Mouse (Mus musculus) ovary, adult 18-20 months (tissue): ENCODE measurements around the gene Foxe3.

Experiments
- DNase-seq: peaks from one replicate; pipeline ENCODE4 v3.0.0; 2022; ENCODE audit warnings: low spot score, mixed read lengths

Foxe3 gene

GRCm38 (mm10) chr4:114916056-114916455 lies 9.8 kb downstream of the Foxe3 start:
- no peak for DNase-seq

DNA sequence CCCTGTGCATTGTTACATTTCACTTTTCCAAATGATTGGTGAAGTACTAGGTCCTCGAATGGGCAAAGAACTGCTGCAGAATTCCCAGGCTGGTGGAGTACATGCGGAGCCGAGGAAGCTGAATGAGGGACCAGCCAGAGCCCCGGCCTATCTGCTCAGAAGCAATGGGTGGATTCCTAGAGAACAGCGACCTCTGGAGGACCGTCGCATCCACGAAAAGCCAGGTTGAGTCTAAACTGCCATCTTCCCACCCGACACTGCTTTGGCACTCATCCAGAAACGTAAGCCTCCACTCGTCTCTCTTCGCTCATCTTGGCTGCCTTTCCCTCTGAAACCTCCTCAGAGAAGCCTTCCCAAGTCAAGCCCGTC lies 12.2 kb downstream of the Foxe3 start:
- DNase-seq = no peak

- DNase-seq = no peak
Observed at GRCm38 (mm10) chr4:114912705-114913593, 12.9 kb downstream of the Foxe3 start.

GRCm38 (mm10) chr4:114909602-114910484 lies 16.0 kb downstream of the Foxe3 start:
- DNase-seq = no peak

DNA sequence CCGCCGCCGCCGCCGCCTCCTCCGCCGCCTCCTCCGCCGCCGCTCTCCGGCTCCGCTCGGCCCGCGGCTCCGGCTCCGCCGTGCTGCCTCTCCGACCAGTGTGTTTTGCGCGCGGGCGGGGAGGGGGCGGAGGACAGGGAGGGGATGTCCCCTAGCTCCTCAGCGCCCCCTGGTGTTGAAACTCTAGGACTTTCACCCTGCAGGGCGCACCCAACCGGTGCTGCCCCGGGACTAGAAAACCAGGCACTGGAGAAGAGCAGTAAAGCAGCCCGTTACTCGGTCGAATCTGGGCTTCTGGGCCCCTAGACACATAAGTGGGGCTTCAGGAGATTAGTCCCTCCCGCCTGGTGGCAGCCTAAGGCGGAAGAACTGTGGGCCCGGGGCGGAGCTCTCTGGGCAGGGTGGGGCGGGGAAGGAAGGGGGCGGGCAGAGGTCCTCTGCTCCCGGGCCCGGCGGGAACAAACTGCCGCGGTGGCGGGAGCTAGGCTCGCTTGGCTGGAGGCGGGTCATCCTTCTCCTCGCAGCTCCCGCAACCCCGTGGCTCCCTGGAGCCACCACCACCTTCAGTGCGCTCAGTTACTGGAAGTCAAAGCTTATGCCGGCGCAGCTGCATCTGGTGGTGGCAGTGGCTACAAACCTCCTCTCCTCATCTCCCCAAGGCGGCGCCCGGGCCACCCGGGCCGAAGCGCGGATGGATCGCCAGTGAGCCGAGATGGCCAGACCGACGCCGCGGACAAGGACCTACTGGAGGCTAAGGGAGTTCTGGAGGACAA lies 16.8 kb downstream of the Foxe3 start, which contains the start of gene Foxd2:
Foxd2 (minus strand) TSS at position 45 of the 773 bp plus-strand sequence.
- peak; percentile 80 for DNase-seq

DNA sequence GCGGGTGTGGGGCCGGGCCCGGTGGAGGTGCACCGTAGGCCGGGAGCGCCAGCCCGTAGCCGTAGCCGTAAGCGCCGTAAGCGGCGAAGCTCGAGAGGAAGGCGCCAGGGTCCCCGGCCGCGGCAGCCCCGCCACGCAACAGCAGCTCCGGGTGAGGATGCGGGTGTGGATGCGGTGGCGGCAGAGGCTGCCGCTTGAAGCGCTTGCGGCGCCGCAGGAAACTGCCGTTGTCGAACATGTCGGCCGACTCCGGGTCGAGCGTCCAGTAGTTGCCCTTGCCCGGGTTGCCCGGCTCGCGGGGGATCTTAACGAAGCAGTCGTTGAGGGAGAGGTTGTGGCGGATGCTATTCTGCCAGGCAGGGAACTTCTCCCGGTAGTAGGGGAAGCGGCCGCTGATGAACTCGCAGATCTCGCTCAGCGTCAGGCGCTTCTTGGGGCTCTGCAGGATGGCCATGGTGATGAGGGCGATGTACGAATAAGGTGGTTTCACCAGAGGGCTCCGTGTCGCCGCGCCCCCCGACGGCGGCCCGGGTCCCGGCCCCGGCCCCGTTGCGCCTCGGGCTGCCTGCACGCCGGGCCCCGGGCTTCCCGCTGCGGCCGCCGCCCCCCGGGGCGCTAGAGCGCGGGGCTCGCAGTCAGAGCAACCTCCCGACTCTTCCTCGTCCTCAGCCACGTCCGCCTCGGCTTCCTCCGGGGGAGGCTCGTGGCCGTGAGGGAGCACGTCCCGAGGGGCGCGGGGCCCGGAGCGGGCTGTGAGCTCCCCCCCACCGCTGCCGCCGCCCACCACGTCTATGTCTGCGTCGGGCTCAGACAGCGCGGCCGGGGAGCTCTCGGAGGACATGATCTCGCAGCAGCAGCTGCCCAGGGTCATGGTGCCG lies 17.6 kb downstream of the Foxe3 start:
- no peak for DNase-seq

- no peak for DNase-seq
Observed at GRCm38 (mm10) chr4:114907056-114907917, 18.5 kb downstream of the Foxe3 start.

GRCm38 (mm10) chr4:114905969-114906680 lies 19.7 kb downstream of the Foxe3 start:
- no peak for DNase-seq

DNA sequence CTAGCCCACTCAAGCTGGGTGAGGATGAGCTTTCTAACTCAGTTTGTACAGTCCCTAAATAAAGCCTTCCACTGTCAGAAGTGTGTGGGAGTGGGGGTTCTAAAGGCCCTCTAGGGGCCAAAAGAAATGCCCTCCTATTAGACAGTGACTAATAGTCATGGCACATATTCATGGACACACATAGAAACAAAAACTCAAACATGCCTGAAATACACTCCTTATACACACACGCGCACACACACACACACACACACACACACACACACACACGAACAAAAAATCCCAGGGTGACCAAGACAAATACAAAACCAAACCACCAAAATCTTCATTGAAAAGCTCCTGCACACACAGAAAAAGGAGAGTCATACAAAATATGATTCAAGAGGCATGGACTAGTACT lies 20.3 kb downstream of the Foxe3 start:
- DNase-seq = no peak

DNA sequence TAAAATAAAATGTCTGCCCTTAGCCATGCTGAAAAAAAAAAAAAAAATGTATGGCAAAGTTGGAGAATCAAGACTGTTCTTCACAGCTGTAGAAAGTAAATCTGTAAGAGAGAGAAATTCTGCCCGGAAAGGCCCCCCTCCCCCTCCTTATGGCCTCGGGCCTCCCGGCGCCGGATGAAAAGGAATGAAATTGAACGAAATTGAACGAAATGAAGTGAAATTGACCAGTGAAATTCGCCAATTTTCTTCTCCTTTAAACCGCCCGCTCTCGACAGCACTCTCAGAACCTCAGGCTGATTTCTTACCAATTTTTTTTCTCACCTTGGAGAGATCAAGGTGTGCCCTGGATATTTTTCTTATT lies 22.4 kb downstream of the Foxe3 start:
- DNase-seq = no peak

DNA sequence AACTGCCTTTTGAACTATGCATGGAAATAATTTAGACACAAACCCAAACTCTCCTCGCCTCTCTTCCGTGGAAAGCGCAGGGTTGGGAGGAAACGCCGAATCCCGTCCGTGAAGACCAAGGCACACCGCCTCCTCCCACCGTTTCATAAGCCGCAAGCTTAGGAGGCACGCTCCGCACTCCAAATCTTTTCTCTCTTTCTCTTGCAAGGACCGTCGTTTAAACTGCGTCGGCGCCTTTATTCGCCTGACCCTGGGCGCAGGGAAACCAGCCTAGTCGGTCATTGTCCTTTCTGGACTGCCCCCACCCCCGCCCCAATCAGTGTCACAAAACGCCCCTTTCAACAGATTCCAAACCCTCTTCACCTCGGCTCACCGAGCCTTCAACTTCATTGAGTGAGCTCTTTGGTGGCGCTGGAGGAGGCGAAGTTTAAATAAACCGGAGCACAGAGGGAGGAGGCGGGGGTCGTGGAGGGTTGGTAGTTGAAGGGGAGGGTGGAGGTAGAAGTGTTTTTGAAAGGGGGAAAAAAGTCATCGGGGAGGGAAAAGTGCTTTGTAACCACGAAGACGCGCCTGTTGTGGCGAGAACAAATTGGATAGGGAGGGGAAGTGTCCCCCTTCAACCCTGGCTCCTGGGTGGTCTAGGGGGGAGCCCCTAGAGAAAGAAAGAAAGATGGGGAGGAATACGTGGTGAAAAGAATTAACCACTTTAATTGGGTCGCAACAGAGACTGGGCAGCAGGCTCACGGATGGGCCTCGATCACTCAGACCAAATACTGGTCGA lies 23.0 kb downstream of the Foxe3 start:
- DNase-seq = no peak

DNA sequence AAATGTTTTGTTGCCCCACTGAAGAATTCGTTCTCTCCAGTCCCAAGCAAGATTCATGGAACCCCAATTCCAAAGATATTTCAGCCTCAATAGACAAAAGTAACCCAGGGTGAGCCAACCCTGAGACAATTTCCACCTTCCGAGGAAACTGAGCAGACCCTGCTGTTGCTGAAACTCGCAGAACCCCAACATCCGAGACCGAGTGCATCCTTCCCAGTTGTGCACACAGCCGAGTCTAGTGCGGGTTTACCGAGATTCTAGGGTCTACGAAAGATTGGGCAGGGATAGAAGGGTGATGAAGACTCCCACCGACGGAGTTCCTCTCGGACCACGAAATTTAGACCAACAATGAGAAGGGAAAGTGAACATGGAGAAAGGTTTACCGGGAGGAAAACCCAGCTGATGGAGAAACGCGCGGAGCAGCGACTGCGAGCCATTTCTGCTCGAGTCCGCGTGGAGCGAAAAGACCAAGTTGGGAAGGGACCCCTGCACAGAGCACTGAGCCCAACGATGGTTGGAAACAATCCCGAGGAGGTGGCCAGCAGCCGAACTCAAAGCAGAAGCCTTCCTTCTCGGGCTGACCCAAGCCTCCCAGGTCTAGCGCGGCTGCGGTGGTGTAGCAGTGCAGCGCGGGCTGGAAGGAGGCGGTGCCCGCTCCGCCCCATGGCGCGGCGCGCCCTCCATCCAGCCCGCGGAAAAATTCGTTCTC lies 24.0 kb downstream of the Foxe3 start:
- no peak for DNase-seq

DNA sequence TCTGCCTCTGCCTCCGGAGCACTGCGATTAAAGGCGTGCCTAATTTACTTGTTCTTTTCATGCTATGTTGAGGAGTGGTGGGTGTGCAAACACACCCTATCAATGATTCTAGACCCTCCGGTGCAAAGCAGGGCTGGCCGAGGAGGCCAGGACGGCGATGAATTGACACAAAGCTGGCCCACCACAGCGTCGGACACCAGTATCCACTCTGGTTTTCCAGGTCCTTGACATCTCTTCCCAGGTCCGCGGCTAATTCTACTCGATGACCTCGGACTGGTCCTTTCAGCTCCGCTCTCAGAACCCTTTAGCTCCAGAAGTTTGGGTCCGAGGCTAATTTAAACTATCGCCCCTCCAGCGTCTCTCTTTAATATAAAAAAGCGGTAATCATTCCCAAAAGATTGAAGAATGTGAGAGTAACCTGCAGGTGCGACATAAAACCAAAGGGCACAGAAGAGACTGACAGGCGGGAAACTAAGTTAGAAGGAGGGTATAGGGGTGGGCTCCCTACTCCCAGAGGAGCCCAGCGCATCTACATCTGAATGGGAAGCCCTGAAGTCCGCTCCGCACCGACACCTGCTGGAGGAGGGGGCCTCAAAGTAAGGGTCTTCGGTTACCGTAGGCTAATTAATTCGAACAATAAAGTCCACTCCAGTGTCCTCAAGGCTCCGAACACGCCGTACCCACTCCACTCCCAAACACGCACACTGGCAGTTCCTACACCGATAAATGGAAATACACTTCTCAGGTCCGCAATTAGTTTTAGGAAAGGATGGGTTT lies 24.8 kb downstream of the Foxe3 start:
- no peak for DNase-seq

DNA sequence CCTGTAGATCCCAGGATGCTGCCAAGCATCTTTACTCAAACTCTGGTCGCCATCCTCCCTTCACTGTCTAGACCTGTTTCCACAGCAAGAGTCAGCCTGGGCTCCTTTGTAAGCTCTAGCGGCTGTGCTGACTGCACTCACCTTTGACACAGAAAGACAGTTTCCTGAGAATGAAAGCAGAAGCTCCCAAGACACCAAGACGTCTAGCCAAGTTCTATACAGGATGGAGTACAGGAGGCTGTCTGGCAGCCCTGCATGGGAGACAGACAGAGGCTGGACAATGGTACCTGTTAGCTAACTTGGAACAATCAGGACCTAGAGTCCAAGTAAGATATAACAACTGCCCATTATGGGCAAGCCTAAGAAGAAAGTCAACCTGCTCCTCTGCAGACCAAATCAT lies 25.9 kb downstream of the Foxe3 start:
- no peak for DNase-seq

DNA sequence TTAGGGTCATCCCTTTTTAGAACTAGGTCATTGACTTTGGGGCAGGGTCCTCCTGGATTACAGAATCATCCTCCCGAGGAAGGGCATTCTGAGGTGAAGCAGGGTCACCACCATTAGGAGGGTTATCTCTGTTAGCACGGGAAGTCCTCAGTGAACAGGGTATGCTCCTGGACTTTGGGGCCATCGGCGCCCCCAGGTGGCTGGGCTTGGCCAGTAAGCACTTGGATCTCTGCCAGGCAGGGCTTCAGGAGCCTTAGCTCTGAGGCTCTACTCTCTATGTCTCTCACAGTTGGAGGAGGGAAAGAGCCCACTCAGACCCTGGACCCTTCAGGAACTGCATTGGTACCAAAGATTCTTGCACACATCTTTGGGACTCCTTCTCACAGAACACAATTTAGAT lies 28.0 kb downstream of the Foxe3 start:
- no peak for DNase-seq

- DNase-seq = no peak
Observed at GRCm38 (mm10) chr4:114882232-114882631, 43.6 kb downstream of the Foxe3 start.

GRCm38 (mm10) chr4:114876441-114876972 lies 49.3 kb downstream of the Foxe3 start:
- DNase-seq = no peak
